Mouse (Mus musculus) heart, adult 2 months (tissue): Measurements from ENCODE around the gene Eid2.

Source experiments
- CTCF ChIP-seq: fragments of 200-600 bp; IDR thresholded peaks from 2 replicates; pipeline ENCODE4 v1.8.1; 2022; ENCODE audit warnings: antibody characterized with exemption, mild to moderate bottlenecking, moderate library complexity
- POLR2A ChIP-seq: fragments of 200-500 bp; IDR thresholded peaks from 2 replicates; pipeline ENCODE4 v1.6.1; 2011; ENCODE audit warnings: mild to moderate bottlenecking, low read depth, low read length, control low read depth; ENCODE audit not compliant: insufficient read depth

GRCm38 (mm10) chr7:28301616-28302433, 34.1 kb downstream of the Eid2 start, which contains the start of gene Dll3:
- TF ChIP-seq CTCF: peak; percentile 75
- TF ChIP-seq POLR2A: no peak
